ENCODE assay signal across 31 mouse cellular contexts in genomic region chr5:76153430-76153829, GRCm38 (mm10).
"Had no signal": no experiment of that assay in that cellular context is flagged by ENCODE, and none has a peak within 500 bp of the region (broad histone marks: within the 10 kb centered on the region; RNA-seq: fewer than 3 reads in every experiment).

No protein-coding gene starts in this region.

- H3K9me3 ChIP-seq: limb, embryonic 10.5 days; limb, embryonic 12.5 days; limb, embryonic 13.5 days; limb, embryonic 15.5 days; liver, embryonic 12.5 days; liver, embryonic 13.5 days; liver, embryonic 15.5 days; lung, embryonic 15.5 days; midbrain, embryonic 12.5 days; midbrain, embryonic 13.5 days; midbrain, embryonic 15.5 days had no signal

- H3K4me1 ChIP-seq: limb, embryonic 10.5 days; limb, embryonic 12.5 days; limb, embryonic 13.5 days; liver, embryonic 13.5 days; liver, embryonic 15.5 days; lung, embryonic 15.5 days; midbrain, embryonic 10.5 days; midbrain, embryonic 12.5 days; midbrain, embryonic 13.5 days; midbrain, embryonic 15.5 days had no signal

- H3K4me3 ChIP-seq: limb, embryonic 10.5 days; limb, embryonic 12.5 days; limb, embryonic 13.5 days; limb, embryonic 15.5 days; liver, embryonic 12.5 days; liver, embryonic 13.5 days; liver, embryonic 15.5 days; lung, embryonic 15.5 days; megakaryocyte, embryonic 14.5 days; midbrain, embryonic 10.5 days; midbrain, embryonic 12.5 days; midbrain, embryonic 13.5 days; midbrain, embryonic 15.5 days; myocyte had no signal

- H3K4me2 ChIP-seq: limb, embryonic 12.5 days; limb, embryonic 13.5 days; limb, embryonic 15.5 days; liver, embryonic 11.5 days; liver, embryonic 12.5 days; liver, embryonic 13.5 days; liver, embryonic 15.5 days; lung, embryonic 14.5 days; lung, embryonic 15.5 days; midbrain, embryonic 11.5 days; midbrain, embryonic 12.5 days; midbrain, embryonic 13.5 days; midbrain, embryonic 15.5 days had no signal

- H3K9ac ChIP-seq: limb, embryonic 12.5 days; limb, embryonic 13.5 days; limb, embryonic 15.5 days; liver, embryonic 12.5 days; liver, embryonic 13.5 days; liver, embryonic 14.5 days; liver, embryonic 15.5 days; liver, postnatal 0 days; lung, embryonic 14.5 days; lung, embryonic 15.5 days; midbrain, embryonic 12.5 days; midbrain, embryonic 13.5 days; midbrain, embryonic 15.5 days had no signal

- H3K27me3 ChIP-seq: limb, embryonic 12.5 days; limb, embryonic 13.5 days; limb, embryonic 15.5 days; liver, embryonic 12.5 days; liver, embryonic 13.5 days; liver, embryonic 15.5 days; lung, embryonic 15.5 days; megakaryocyte, embryonic 14.5 days; midbrain, embryonic 12.5 days; midbrain, embryonic 13.5 days; midbrain, embryonic 15.5 days had no signal

- DNase-seq: left cerebral cortex, postnatal 4 days; liver; liver, embryonic 13.5 days; liver, postnatal 0 days; lung, adult 18-20 months; lung, adult 2 months; lung, embryonic 14.5 days; lung, postnatal 10 days; lung, postnatal 14 days; lung, postnatal 36 days; lung, postnatal 4 days; midbrain, embryonic 14.5 days had no signal

- H3K27ac ChIP-seq: limb, embryonic 10.5 days; limb, embryonic 12.5 days; limb, embryonic 13.5 days; limb, embryonic 15.5 days; liver, embryonic 12.5 days; liver, embryonic 13.5 days; liver, embryonic 14.5 days; liver, embryonic 15.5 days; lung, embryonic 15.5 days; macrophage; midbrain, embryonic 10.5 days; midbrain, embryonic 12.5 days; midbrain, embryonic 13.5 days; midbrain, embryonic 15.5 days had no signal

- ATAC-seq: liver, embryonic 12.5 days; liver, postnatal 0 days; lung, postnatal 0 days; midbrain, embryonic 13.5 days; midbrain, embryonic 15.5 days; midbrain, embryonic 16.5 days had no signal
